Mouse (Mus musculus) megakaryocyte, embryonic 14.5 days (primary cell): ENCODE measurements around the gene Stxbp3. TPM values are rescaled to one million over a fixed set of nuclear protein-coding genes. Genes with fewer than 3 reads are reported as not detected.
"Not testable (repeated sequence)": the region's sequence is repeated elsewhere in the genome, so short reads cannot be mapped to it uniquely, and the experiment has no call there.

Experiments
- H3K27me3 ChIP-seq: replicated peaks from 2 replicates; pipeline ENCODE3; 2012; ENCODE audit warnings: inconsistent platforms
- H3K36me3 ChIP-seq: replicated peaks from 2 replicates; pipeline ENCODE3; 2012; ENCODE audit warnings: low read length, inconsistent platforms, mixed read lengths
- H3K4me1 ChIP-seq: 2 replicates; pipeline ENCODE4 v1.6.1; 2012; ENCODE audit warnings: inconsistent platforms
- H3K4me3 ChIP-seq: replicated peaks from 2 replicates; pipeline ENCODE3; 2012; ENCODE audit warnings: moderate library complexity, mild to moderate bottlenecking, inconsistent platforms
- H3K9me3 ChIP-seq: 2 replicates; pipeline ENCODE4 v1.6.1; 2012; ENCODE audit warnings: inconsistent platforms
- FLI1 ChIP-seq: IDR thresholded peaks from 2 replicates; pipeline ENCODE4 v1.6.1; 2012; ENCODE audit warnings: low read length, inconsistent platforms, mixed read lengths
- GATA1 ChIP-seq: IDR thresholded peaks from 3 replicates; pipeline ENCODE4 v1.6.1; 2012; ENCODE audit warnings: mixed read lengths, low read length, inconsistent platforms, borderline replicate concordance
- polyA plus RNA-seq: library from polyadenylated mRNA; stranded (reverse); fragments of >175 nt; gene quantifications from 2 replicates; pipeline ENCODE4 v1.2.3, GENCODE M21; 2012; ENCODE audit warnings: low replicate concordance; ENCODE audit not compliant: insufficient read depth

Stxbp3 gene
- polyA plus RNA-seq, 1 experiment = 9.1 TPM

- Histone ChIP-seq H3K4me1 (peaks cover 63% of the 10 kb centered on the region), H3K4me3 (no peak overlapping the region), H3K9me3 (no peaks in the 10 kb centered on the region), H3K27me3 (no peaks in the 10 kb centered on the region), H3K36me3 (no peaks in the 10 kb centered on the region)
- TF ChIP-seq FLI1 = no peak
- no peak for TF ChIP-seq GATA1
These were observed 39.6 kb upstream of the Stxbp3 start for GRCm38 (mm10) chr3:108879836-108880435.

DNA sequence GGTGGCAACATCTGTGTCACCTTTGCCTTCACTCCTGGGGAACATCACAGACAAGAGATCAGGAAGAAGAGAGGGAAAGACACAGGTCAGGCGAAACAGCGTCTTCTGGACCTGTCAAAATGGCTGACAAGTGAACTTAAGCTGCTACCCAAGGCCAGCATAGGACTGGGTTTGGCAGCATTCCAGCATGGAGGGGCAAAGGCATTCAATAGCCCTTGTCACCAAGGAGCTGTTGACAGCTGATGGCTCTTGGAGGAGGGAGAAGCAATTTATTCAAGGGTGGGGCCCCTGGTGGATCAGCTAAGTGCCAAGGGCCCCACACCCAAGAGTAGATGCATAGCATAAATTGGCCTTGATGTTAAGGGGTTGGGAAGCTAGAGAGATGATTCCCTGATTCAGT is 38.8 kb upstream of the Stxbp3 start:
- H3K4me3 ChIP-seq = no peak overlapping the region
- TF ChIP-seq FLI1 = no peak
- no peak for TF ChIP-seq GATA1
- H3K9me3 ChIP-seq = no peaks in the 10 kb centered on the region
- no peaks in the 10 kb centered on the region for H3K36me3 ChIP-seq
- H3K4me1 ChIP-seq = peaks cover 63% of the 10 kb centered on the region
- no peaks in the 10 kb centered on the region for H3K27me3 ChIP-seq

GRCm38 (mm10) chr3:108870631-108871030 is 30.3 kb upstream of the Stxbp3 start:
- Histone ChIP-seq H3K4me1 (peaks cover 6% of the 10 kb centered on the region), H3K9me3 (peaks cover 17% of the 10 kb centered on the region), H3K4me3 (no peak overlapping the region), H3K27me3 (peaks cover 3% of the 10 kb centered on the region), H3K36me3 (peaks cover 7% of the 10 kb centered on the region)
- TF ChIP-seq FLI1 (no peak), GATA1 (no peak)

DNA sequence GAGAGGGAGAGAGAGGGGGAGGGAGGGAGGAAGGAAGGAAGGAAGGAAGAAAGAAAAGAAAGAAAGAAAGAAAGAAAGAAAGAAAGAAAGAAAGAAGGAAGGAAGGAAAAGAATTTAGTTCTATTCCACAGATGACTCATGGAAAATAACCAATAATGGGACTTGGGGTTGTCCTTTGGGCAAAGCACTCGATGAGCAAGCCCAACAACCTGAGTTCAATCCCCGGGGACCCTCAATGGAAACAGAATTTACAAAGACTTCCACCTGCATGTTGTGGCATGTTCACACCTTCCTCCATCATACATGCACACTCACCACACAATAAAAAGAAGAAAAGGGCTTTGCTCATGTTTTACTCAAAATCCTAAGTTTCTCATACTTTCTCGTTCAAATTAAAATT is 27.1 kb upstream of the Stxbp3 start:
- peaks cover 3% of the 10 kb centered on the region for H3K27me3 ChIP-seq
- H3K4me1 ChIP-seq = peaks cover 3% of the 10 kb centered on the region; the same call in 1 of the 2 replicates
- no peak overlapping the region for H3K4me3 ChIP-seq
- H3K9me3 ChIP-seq = peaks cover 12% of the 10 kb centered on the region
- peaks cover 2% of the 10 kb centered on the region for H3K36me3 ChIP-seq
- TF ChIP-seq GATA1 (no peak), FLI1 (no peak)

- Histone ChIP-seq H3K36me3 (peaks cover 2% of the 10 kb centered on the region), H3K4me3 (no peak overlapping the region), H3K27me3 (peaks cover 3% of the 10 kb centered on the region), H3K4me1 (peaks cover 6% of the 10 kb centered on the region), H3K9me3 (peaks cover 12% of the 10 kb centered on the region)
- no peak for TF ChIP-seq FLI1
- TF ChIP-seq GATA1 = no peak
These were observed 25.4 kb upstream of the Stxbp3 start for GRCm38 (mm10) chr3:108865676-108866075.

DNA sequence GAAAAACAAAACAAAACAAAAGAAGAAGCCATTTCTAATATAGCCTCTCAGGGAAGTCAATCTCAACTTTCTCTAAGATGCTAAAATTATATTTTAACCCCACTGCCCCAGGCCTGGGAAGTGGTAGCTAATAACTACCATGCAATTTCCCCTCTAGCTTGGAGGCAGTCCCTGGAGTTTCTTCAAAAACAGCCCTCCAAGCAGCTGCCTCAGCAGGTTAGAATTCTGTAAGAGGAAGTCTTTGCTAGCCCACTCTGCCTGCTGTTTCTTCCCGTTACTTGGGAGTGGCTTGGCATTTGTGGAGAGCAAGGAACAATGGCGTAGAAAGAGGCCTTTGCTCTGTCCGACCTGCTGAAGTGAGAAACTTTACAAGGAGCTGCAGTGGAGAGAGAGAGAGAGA is 24.8 kb upstream of the Stxbp3 start:
- TF ChIP-seq FLI1 (no peak), GATA1 (no peak)
- H3K4me3 ChIP-seq = no peak overlapping the region
- peaks cover 12% of the 10 kb centered on the region for H3K9me3 ChIP-seq
- no peaks in the 10 kb centered on the region for H3K27me3 ChIP-seq
- peaks cover 2% of the 10 kb centered on the region for H3K36me3 ChIP-seq
- peaks cover 9% of the 10 kb centered on the region for H3K4me1 ChIP-seq

GRCm38 (mm10) chr3:108863091-108863490 is 22.8 kb upstream of the Stxbp3 start:
- no peak for TF ChIP-seq GATA1
- TF ChIP-seq FLI1 = no peak
- H3K4me3 ChIP-seq = no peak overlapping the region
- no peaks in the 10 kb centered on the region for H3K27me3 ChIP-seq
- H3K4me1 ChIP-seq = peaks cover 19% of the 10 kb centered on the region
- H3K36me3 ChIP-seq = no peaks in the 10 kb centered on the region
- H3K9me3 ChIP-seq = peaks cover 13% of the 10 kb centered on the region

DNA sequence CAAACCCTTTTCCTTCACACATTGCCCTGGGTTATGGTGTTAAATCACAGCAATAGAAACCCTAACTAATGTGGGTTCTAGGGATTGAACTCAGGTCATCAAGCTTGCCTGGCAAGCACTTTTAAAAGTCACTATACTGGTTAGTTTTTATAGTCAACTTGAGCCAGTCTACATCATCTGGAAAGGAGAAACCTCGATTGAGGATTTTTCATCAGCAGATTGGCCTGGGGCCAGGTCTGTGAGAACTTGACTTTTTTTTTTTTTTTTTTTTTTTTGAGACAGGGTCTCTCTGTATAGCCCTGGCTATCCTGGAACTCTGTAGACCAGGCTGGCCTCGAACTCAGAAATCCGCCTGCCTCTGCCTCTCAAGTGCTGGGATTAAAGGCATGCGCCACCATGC is 22.0 kb upstream of the Stxbp3 start:
- peaks cover 25% of the 10 kb centered on the region for H3K4me1 ChIP-seq
- H3K4me3 ChIP-seq, H3K36me3 ChIP-seq, H3K27me3 ChIP-seq: not testable (repeated sequence)
- H3K9me3 ChIP-seq = peaks cover 13% of the 10 kb centered on the region

- no peaks in the 10 kb centered on the region for H3K36me3 ChIP-seq
- no peak overlapping the region for H3K4me3 ChIP-seq
- H3K4me1 ChIP-seq = peaks cover 39% of the 10 kb centered on the region
- no peak for TF ChIP-seq GATA1
- TF ChIP-seq FLI1 = no peak
- peaks cover 4% of the 10 kb centered on the region; the same call in 1 of the 2 replicates for H3K9me3 ChIP-seq
- H3K27me3 ChIP-seq = no peaks in the 10 kb centered on the region
These were observed 20.5 kb upstream of the Stxbp3 start for GRCm38 (mm10) chr3:108860786-108861185.

DNA sequence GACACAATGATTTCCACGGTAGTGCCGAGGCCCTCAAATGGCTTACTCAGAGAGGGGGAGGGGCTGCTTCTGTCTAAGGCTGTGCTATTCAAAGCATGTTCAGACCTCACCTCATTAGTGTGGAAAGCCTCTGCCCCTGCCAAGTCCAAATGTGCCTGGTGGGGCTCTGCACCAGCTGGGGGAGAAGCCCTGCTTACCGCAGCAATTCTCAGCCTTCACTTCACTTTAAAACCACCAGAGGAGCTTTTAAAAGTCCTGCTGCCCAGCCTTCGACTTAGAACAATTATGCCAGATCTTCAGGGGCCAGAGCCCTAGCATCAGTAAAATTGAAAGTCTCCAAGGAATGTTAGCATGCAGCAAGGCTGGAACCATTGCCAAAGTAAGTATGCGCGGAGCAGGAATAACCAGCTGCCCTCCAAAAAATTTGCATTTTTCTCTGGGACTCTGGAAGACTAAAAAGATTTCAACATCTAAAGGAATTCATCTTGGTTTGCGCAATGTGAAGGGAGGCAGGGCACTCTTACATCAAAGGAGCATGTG is 18.0 kb upstream of the Stxbp3 start:
- no peaks in the 10 kb centered on the region for H3K36me3 ChIP-seq
- no peak for TF ChIP-seq FLI1
- TF ChIP-seq GATA1 = no peak
- peaks cover 43% of the 10 kb centered on the region for H3K4me1 ChIP-seq
- H3K9me3 ChIP-seq = peaks cover 4% of the 10 kb centered on the region; the same call in 1 of the 2 replicates
- H3K4me3 ChIP-seq = no peak overlapping the region
- H3K27me3 ChIP-seq = no peaks in the 10 kb centered on the region

DNA sequence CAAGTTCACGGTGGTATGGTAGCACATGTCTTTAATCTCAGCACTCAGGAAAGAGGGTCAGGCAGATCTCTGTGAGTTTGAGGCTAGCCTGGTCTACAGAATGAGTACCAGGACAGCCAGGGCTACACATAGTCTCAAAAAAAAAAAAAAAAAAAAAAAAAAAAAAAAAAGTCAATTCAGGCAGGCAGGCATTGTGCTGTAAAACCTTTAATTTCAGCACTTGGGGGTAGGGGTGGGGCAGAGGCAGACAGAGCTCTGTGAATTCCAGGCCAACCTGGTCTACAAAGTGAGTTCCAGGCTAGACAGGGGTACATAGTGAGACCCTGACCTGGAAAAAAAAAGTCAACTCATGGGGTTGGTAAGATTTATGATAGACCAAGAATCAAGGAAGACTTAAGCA is 17.4 kb upstream of the Stxbp3 start:
- Histone ChIP-seq H3K27me3 (no peaks in the 10 kb centered on the region), H3K9me3 (peaks cover 4% of the 10 kb centered on the region; the same call in 1 of the 2 replicates), H3K36me3 (no peaks in the 10 kb centered on the region), H3K4me3 (no peak overlapping the region), H3K4me1 (peaks cover 43% of the 10 kb centered on the region)
- TF ChIP-seq FLI1 (no peak), GATA1 (no peak)
